In the genomic region with DNA sequence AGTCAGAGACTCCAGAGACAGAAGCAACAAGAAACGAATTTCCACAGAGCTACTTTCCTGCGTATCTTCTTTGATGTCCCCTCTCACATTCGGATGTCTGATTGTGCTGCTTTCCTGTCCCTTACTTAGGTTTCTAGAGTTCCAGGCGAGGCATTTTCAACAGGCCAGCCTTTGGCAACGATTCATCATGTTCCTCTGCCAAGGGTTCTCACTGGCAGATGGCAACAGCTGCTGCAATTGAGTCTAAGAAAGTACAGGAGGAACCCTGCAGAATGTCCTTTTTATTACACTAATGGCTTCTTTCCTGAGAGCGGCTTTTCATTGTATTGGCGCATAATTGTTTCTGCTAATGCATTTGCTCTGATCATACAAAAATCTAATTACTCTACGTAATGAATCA, we compare ENCODE assay signal across 9 mouse cellular contexts.
DNase-seq lines count a peak whose midpoint lies in the region; TF ChIP-seq lines count a peak whose summit lies in the region.
"Had no signal": no experiment of that assay in that cellular context is flagged by ENCODE, and none has a peak within 500 bp of the region (broad histone marks: within the 10 kb centered on the region; RNA-seq: fewer than 3 reads in every experiment).

No protein-coding gene starts in this region.

- no peaks in the 10 kb centered on the region for H3K36me3 ChIP-seq in macrophage (ENCODE audit: inconsistent target)
- H3K36me3 ChIP-seq: midbrain, embryonic 12.5 days had no signal

- no peak for TF ChIP-seq CTCF in cerebellum, adult 2 months (IDR thresholded peaks at IDR 0.05; ENCODE audit: borderline replicate concordance, insufficient read depth, low read depth, low read length)

- no peak overlapping the region for H3K4me3 ChIP-seq in cerebellum, adult 2 months (replicated peaks; ENCODE audit: insufficient read depth, low read depth, low read length)
- H3K4me3 ChIP-seq in macrophage (ENCODE audit: inconsistent target), result no peak overlapping the region
- H3K4me3 ChIP-seq: midbrain, embryonic 12.5 days had no signal

- peak; percentile 14 to 31 for DNase-seq in cerebellum, adult 2 months
- DNase-seq in cerebellum, adult 11 months, result no peak
- DNase-seq in right cerebral cortex, adult 18-20 months, result peak; percentile 68
- DNase-seq in right cerebral cortex, postnatal 14 days, result no peak
- peak; percentile 60 for DNase-seq in gastrocnemius, postnatal 14 days
- DNase-seq in kidney, postnatal 14 days, result peak; percentile 51
- no peak for DNase-seq in MN1 (ENCODE audit: low spot score)

- no peak overlapping the region for H3K27ac ChIP-seq in cerebellum, adult 2 months (ENCODE audit: insufficient read depth, low read length)
- H3K27ac ChIP-seq in macrophage, result peak overlapping the region; percentile 90
- H3K27ac ChIP-seq: midbrain, embryonic 12.5 days had no signal

- no peak for TF ChIP-seq POLR2A in cerebellum, adult 2 months (IDR thresholded peaks at IDR 0.05; ENCODE audit: borderline replicate concordance, insufficient read depth, low read length)

- H3K4me1 ChIP-seq in cerebellum, adult 2 months (ENCODE audit: control insufficient read depth, insufficient read depth, low read length), result peaks cover 3% of the 10 kb centered on the region; the same call in 1 of the 2 replicates

- intact Hi-C loops in gastrocnemius, postnatal 14 days (cut with DNase I; ENCODE audit: low total_unique reads), result no loop called here

- H3K79me2 ChIP-seq in macrophage (ENCODE audit: inconsistent target), result no peaks in the 10 kb centered on the region

- no peaks in the 10 kb centered on the region; the same call in 1 of the 2 replicates for H3K27me3 ChIP-seq in cerebellum, adult 2 months (ENCODE audit: control insufficient read depth, insufficient read depth, low read length)
- H3K27me3 ChIP-seq: midbrain, embryonic 12.5 days had no signal

- 15% methylated on average over 8 of the region's 8 CpGs for WGBS in cerebellum, adult 2 months
- 63% methylated on average over 8 of the region's 8 CpGs for WGBS in macrophage (ENCODE audit: missing documents)

Comparison
In these comparisons a context has a peak if more than half of its experiments do, and no peak if none do; other contexts are left out.
1. DNase-seq: peak in cerebellum, adult 2 months (2 of 2), right cerebral cortex, adult 18-20 months (single experiment), gastrocnemius, postnatal 14 days (single experiment) and kidney, postnatal 14 days (single experiment); none in cerebellum, adult 11 months (single experiment), right cerebral cortex, postnatal 14 days (single experiment) and MN1 (single experiment).